Comparison of ENCODE assay signal across 31 mouse cellular contexts in genomic region chr2:158253806-158254205, GRCm38 (mm10). TPM values are rescaled to one million over a fixed set of nuclear protein-coding genes. Genes with fewer than 3 reads are reported as not detected.
DNase-seq lines count a peak whose midpoint lies in the region; ATAC-seq lines count a peak whose summit lies in the region.
"Had no signal": no experiment of that assay in that cellular context is flagged by ENCODE, and none has a peak within 500 bp of the region (broad histone marks: within the 10 kb centered on the region; RNA-seq: fewer than 3 reads in every experiment).

No protein-coding gene starts in this region.

- no peak overlapping the region for H3K27ac ChIP-seq in forebrain, embryonic 11.5 days (ENCODE audit: low read depth, low read length)
- H3K27ac ChIP-seq: embryonic facial prominence, embryonic 12.5 days; embryonic facial prominence, embryonic 15.5 days; forebrain, embryonic 12.5 days; forebrain, embryonic 15.5 days; heart, adult 2 months; heart, embryonic 13.5 days; hindbrain, embryonic 14.5 days; hindbrain, postnatal 0 days had no signal

- WGBS in forebrain, embryonic 11.5 days: 81% methylated on average over 5 of the region's 5 CpGs

- no peak overlapping the region for H3K4me3 ChIP-seq in forebrain, embryonic 11.5 days (ENCODE audit: low read depth, low read length)
- H3K4me3 ChIP-seq: embryonic facial prominence, embryonic 12.5 days; embryonic facial prominence, embryonic 15.5 days; forebrain, embryonic 12.5 days; forebrain, embryonic 15.5 days; heart, adult 2 months; heart, embryonic 13.5 days had no signal

- DNase-seq in adrenal gland, adult (ENCODE audit: inconsistent age in 2 of 2, low spot score in 1 of 2): peak; percentile 85
- no peak for DNase-seq in adrenal gland, adult 18-20 months (ENCODE audit: low spot score in 2 of 2)
- DNase-seq in testis, postnatal 14 days (ENCODE audit: low spot score): peak; percentile 18
- no peak for DNase-seq in testis, postnatal 10 days (ENCODE audit: low spot score)
- peak; percentile 50 for DNase-seq in adrenal gland, postnatal 14 days
- DNase-seq in left cerebral cortex, adult 18-20 months (ENCODE audit: low spot score in 2 of 2): no peak
- no peak for DNase-seq in heart, adult 9 months (ENCODE audit: low spot score in 2 of 2)
- no peak for DNase-seq in forebrain, embryonic 11.5 days (ENCODE audit: low spot score)
- DNase-seq: cerebellum, adult 11 months; cerebellum, adult 2 months; cerebellum, adult 9-11 months; cerebellum, postnatal 25 days; gastrocnemius, postnatal 25 days; heart, adult 2 months; heart, postnatal 14 days; heart, postnatal 4 days; kidney, adult 2 months had no signal

- no peak overlapping the region for H3K9ac ChIP-seq in forebrain, embryonic 11.5 days (ENCODE audit: low read length)
- H3K9ac ChIP-seq: embryonic facial prominence, embryonic 12.5 days; embryonic facial prominence, embryonic 15.5 days; forebrain, embryonic 12.5 days; forebrain, embryonic 15.5 days; heart, embryonic 13.5 days; hindbrain, embryonic 14.5 days had no signal

- H3K4me2 ChIP-seq in forebrain, embryonic 11.5 days (ENCODE audit: low read depth, low read length, severe bottlenecking): no peak overlapping the region
- H3K4me2 ChIP-seq: embryonic facial prominence, embryonic 12.5 days; embryonic facial prominence, embryonic 15.5 days; forebrain, embryonic 12.5 days; forebrain, embryonic 15.5 days; heart, embryonic 13.5 days; hindbrain, embryonic 14.5 days had no signal

- H3K4me1 ChIP-seq in forebrain, embryonic 11.5 days (replicated peaks; ENCODE audit: control insufficient read depth, insufficient read depth, low read length): peaks cover 8% of the 10 kb centered on the region; the same call in 1 of the 2 replicates

- no peak for ATAC-seq in forebrain, embryonic 11.5 days (replicated peaks; ENCODE audit: low FRiP score)
- ATAC-seq: forebrain, embryonic 15.5 days; hindbrain, postnatal 0 days; inflammation-experienced regulatory T-cells, adult 6 months; intestine, embryonic 16.5 days; Patski had no signal

- no peaks in the 10 kb centered on the region for H3K27me3 ChIP-seq in forebrain, embryonic 11.5 days (ENCODE audit: control insufficient read depth, insufficient read depth, low read length)
- H3K27me3 ChIP-seq: embryonic facial prominence, embryonic 12.5 days; embryonic facial prominence, embryonic 15.5 days; forebrain, embryonic 15.5 days; Patski had no signal

- H3K36me3 ChIP-seq in forebrain, embryonic 11.5 days (ENCODE audit: control insufficient read depth, insufficient read depth, low read length): no peaks in the 10 kb centered on the region
- H3K36me3 ChIP-seq: embryonic facial prominence, embryonic 12.5 days; embryonic facial prominence, embryonic 15.5 days; forebrain, embryonic 12.5 days; forebrain, embryonic 15.5 days; heart, embryonic 13.5 days had no signal

- H3K9me3 ChIP-seq in forebrain, embryonic 11.5 days (ENCODE audit: control insufficient read depth, low read length): no peaks in the 10 kb centered on the region
- H3K9me3 ChIP-seq: embryonic facial prominence, embryonic 12.5 days; embryonic facial prominence, embryonic 15.5 days; forebrain, embryonic 12.5 days; forebrain, embryonic 15.5 days; heart, embryonic 13.5 days had no signal

RNA-seq across cellular contexts. Expression of gene Bpi, which starts 4.1 kb away (rescaled TPM):
- not detected for total RNA-seq in adrenal gland, adult 18-20 months (2021)
- not detected in 2 replicates for total RNA-seq in adrenal gland, postnatal 14 days (2021)
- not detected for total RNA-seq in left cerebral cortex, adult 18-20 months (2021)
- polyA plus RNA-seq in forebrain, embryonic 11.5 days (2014; fragmentation: Nextera tagmentation; extraction: Ambion mirVana): not detected in 2 replicates
- total RNA-seq: common myeloid progenitor, adult 5-6 weeks; gastrocnemius, adult 8-10 months; gastrocnemius, postnatal 25 days; heart, postnatal 14 days; heart, postnatal 4 days; hindbrain, postnatal 0 days had no signal
- polyA plus RNA-seq: cerebellum, adult 2 months; embryonic facial prominence, embryonic 12.5 days; embryonic facial prominence, embryonic 15.5 days; forebrain, embryonic 12.5 days; forebrain, embryonic 15.5 days; heart, adult 2 months; heart, embryonic 13.5 days; heart, embryonic 16.5 days; hindbrain, embryonic 11.5 days; hindbrain, embryonic 14.5 days; hindbrain, postnatal 0 days; inflammation-experienced regulatory T-cells, adult 6 months; intestine, embryonic 16.5 days had no signal

RNA-seq across cellular contexts. Expression of gene D630003M21Rik, which starts 24.8 kb away (rescaled TPM):
- 1 to 10 TPM; 1.6 to 1.7 TPM for total RNA-seq in adrenal gland, adult 18-20 months (2021)
- total RNA-seq in adrenal gland, postnatal 14 days (2021): 2.0 and 2.4 TPM in 2 replicates
- total RNA-seq in left cerebral cortex, adult 18-20 months (2021): 1 to 10 TPM; 3.2 to 3.8 TPM
- 2.7 and 2.9 TPM in 2 replicates for polyA plus RNA-seq in forebrain, embryonic 11.5 days (2014; fragmentation: Nextera tagmentation; extraction: Ambion mirVana)
- total RNA-seq: common myeloid progenitor, adult 5-6 weeks had no signal
- polyA plus RNA-seq: inflammation-experienced regulatory T-cells, adult 6 months had no signal

RNA-seq across cellular contexts. Expression of gene Lbp, which starts 52.5 kb away (rescaled TPM):
- total RNA-seq in adrenal gland, adult 18-20 months (2021): 10 to 100 TPM; 19.2 to 30.4 TPM
- 19.6 and 34.2 TPM in 2 replicates for total RNA-seq in adrenal gland, postnatal 14 days (2021)
- 1 to 10 TPM; 1.3 to 1.5 TPM for total RNA-seq in left cerebral cortex, adult 18-20 months (2021)
- polyA plus RNA-seq in forebrain, embryonic 11.5 days (2014; fragmentation: Nextera tagmentation; extraction: Ambion mirVana): 1.5 and 2.4 TPM in 2 replicates

Comparison
In these comparisons a context has a peak if more than half of its experiments do, and no peak if none do; other contexts are left out.
1. DNase-seq: peak in adrenal gland, adult (2 of 2), testis, postnatal 14 days (single experiment) and adrenal gland, postnatal 14 days (single experiment); none in adrenal gland, adult 18-20 months (0 of 2), testis, postnatal 10 days (single experiment), left cerebral cortex, adult 18-20 months (0 of 2), heart, adult 9 months (0 of 2) and forebrain, embryonic 11.5 days (single experiment).